Mouse (Mus musculus) layer of hippocampus, adult 6 months (tissue): Measurements from ENCODE around the gene Olfr1031. TPM values are rescaled to one million over a fixed set of nuclear protein-coding genes. Genes with fewer than 3 reads are reported as not detected.

Experiments used
- long read RNA-seq, 2 experiments: library from polyadenylated mRNA; unstranded; transcript quantifications; one replicate each; pipeline ENCODE4 v2.0.0; 2019 to 2020
- polyA plus RNA-seq: library from polyadenylated mRNA; unstranded; fragments of <200 nt; fragmentation: Nextera tagmentation; gene quantifications from 2 replicates; pipeline ENCODE4 v1.2.3, GENCODE M21; 2021

Gene Olfr1031
- polyA plus RNA-seq: not detected in 2 replicates
- long read RNA-seq, experiment 1: 0 reads
- long read RNA-seq, experiment 2: 0 reads

GRCm38 (mm10) chr2:85990004-85990403 is at the start of gene Olfr1031:
Gene Olfr1031 (plus strand): TSS chr2:85990304.

GRCm38 (mm10) chr2:85950137-85950536 is 40.0 kb upstream of the Olfr1031 start, which contains the start of gene Olfr1028:
Gene Olfr1028 (plus strand): TSS chr2:85950437.

GRCm38 (mm10) chr2:85973595-85973994 is 16.5 kb upstream of the Olfr1031 start, which contains the start of gene Olfr1029:
Gene Olfr1029 (plus strand): TSS chr2:85973895.

GRCm38 (mm10) chr2:85978976-85979375 is 11.1 kb upstream of the Olfr1031 start, which contains the start of gene Olfr1030:
Gene Olfr1030 (plus strand): TSS chr2:85979276.

GRCm38 (mm10) chr2:86005240-86005639 is 15.1 kb downstream of the Olfr1031 start, which contains the start of gene Olfr1032:
Gene Olfr1032 (plus strand): TSS chr2:86005540.

GRCm38 (mm10) chr2:86020406-86020805 is 30.3 kb downstream of the Olfr1031 start, which contains the start of gene Olfr1033:
Gene Olfr1033 (plus strand): TSS chr2:86020633.

Other genes starting within 250 kb of the Olfr1031 start
- not detected in 2 replicates for gene Olfr1012, start 227.5 kb upstream of the Olfr1031 start, polyA plus RNA-seq
- not detected in 2 replicates for gene Olfr1013, start 223.2 kb upstream of the Olfr1031 start, polyA plus RNA-seq
- not detected in 2 replicates for gene Olfr1014, start 217.6 kb upstream of the Olfr1031 start, polyA plus RNA-seq
- not detected in 2 replicates for gene Olfr1015, start 208.3 kb upstream of the Olfr1031 start, polyA plus RNA-seq
- gene Olfr1016, start 187.8 kb upstream of the Olfr1031 start, polyA plus RNA-seq: not detected in 2 replicates
- not detected in 2 replicates for gene Olfr1018, start 171.8 kb upstream of the Olfr1031 start, polyA plus RNA-seq
- not detected in 2 replicates for gene Olfr1019, start 144.8 kb upstream of the Olfr1031 start, polyA plus RNA-seq
- not detected in 2 replicates for gene Olfr1020, start 143.3 kb upstream of the Olfr1031 start, polyA plus RNA-seq
- gene Olfr1022, start 121.7 kb upstream of the Olfr1031 start, polyA plus RNA-seq: not detected in 2 replicates
- not detected in 2 replicates for gene Olfr1023, start 104.7 kb upstream of the Olfr1031 start, polyA plus RNA-seq
- gene Olfr1024, start 85.3 kb upstream of the Olfr1031 start, polyA plus RNA-seq: not detected in 2 replicates
- gene Olfr1025-ps1, start 75.1 kb upstream of the Olfr1031 start, polyA plus RNA-seq: not detected in 2 replicates
- gene Olfr1026, start 68.7 kb upstream of the Olfr1031 start, polyA plus RNA-seq: not detected in 2 replicates
- not detected in 2 replicates for gene Olfr1028, start 39.9 kb upstream of the Olfr1031 start, polyA plus RNA-seq
- not detected in 2 replicates for gene Olfr1029, start 16.4 kb upstream of the Olfr1031 start, polyA plus RNA-seq
- not detected in 2 replicates for gene Olfr1030, start 11.0 kb upstream of the Olfr1031 start, polyA plus RNA-seq
- gene Olfr1032, start 15.2 kb downstream of the Olfr1031 start, polyA plus RNA-seq: not detected in 2 replicates
- not detected in 2 replicates for gene Olfr1033, start 30.3 kb downstream of the Olfr1031 start, polyA plus RNA-seq
- gene Olfr1034, start 55.6 kb downstream of the Olfr1031 start, polyA plus RNA-seq: not detected in 2 replicates
- gene Olfr1036, start 83.7 kb downstream of the Olfr1031 start, polyA plus RNA-seq: not detected in 2 replicates
- gene Olfr1037, start 97.1 kb downstream of the Olfr1031 start, polyA plus RNA-seq: not detected in 2 replicates
- not detected in 2 replicates for gene Olfr1039, start 145.6 kb downstream of the Olfr1031 start, polyA plus RNA-seq
- gene Olfr1040, start 156.4 kb downstream of the Olfr1031 start, polyA plus RNA-seq: not detected in 2 replicates
- not detected in 2 replicates for gene Olfr1042, start 171.5 kb downstream of the Olfr1031 start, polyA plus RNA-seq
- not detected in 2 replicates for gene Olfr1043, start 177.2 kb downstream of the Olfr1031 start, polyA plus RNA-seq
- gene Olfr1044, start 187.5 kb downstream of the Olfr1031 start, polyA plus RNA-seq: not detected in 2 replicates
- not detected in 2 replicates for gene Olfr52, start 195.4 kb downstream of the Olfr1031 start, polyA plus RNA-seq
- gene Olfr1045, start 212.7 kb downstream of the Olfr1031 start, polyA plus RNA-seq: not detected in 2 replicates
- gene Olfr1046, start 229.0 kb downstream of the Olfr1031 start, polyA plus RNA-seq: not detected in 2 replicates
- not detected in 2 replicates for gene Olfr1047, start 241.1 kb downstream of the Olfr1031 start, polyA plus RNA-seq
- not detected in 2 replicates for gene Olfr1048, start 250.0 kb downstream of the Olfr1031 start, polyA plus RNA-seq